Mouse (Mus musculus): ENCODE results near the gene Gm973.

DNA sequence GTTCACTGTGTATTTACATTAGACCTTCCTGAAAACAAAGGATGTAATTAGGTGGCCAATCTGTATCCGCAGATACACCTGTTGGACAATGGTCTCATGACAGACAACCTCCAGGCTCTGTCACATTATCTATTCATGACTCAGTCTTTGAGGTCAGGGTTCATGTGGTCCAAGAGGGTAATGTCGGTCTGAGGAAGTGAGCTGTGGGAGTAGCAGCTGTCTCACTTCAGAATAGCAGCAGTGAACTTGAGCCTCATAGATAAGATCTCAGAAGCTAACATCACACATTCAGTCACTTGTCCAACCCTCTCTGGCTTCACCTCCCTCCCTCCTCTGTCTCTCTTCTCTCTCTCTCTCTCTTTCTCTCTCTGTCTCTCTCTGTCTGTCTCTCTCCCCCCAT lies 40.4 kb upstream of the Gm973 start:
- TF ChIP-seq POLR2A (IDR thresholded peaks at IDR 0.05; ENCODE audit: control insufficient read depth, low read depth, low read length) (no peak), CTCF (IDR thresholded peaks at IDR 0.05; ENCODE audit: control insufficient read depth, insufficient read depth, insufficient replicate concordance, low read depth, low read length) (no peak)
